Comparison of ENCODE assay signal across 11 mouse cellular contexts in genomic region chr7:115411456-115411855, GRCm38 (mm10).
DNase-seq lines count a peak whose midpoint lies in the region; ATAC-seq lines count a peak whose summit lies in the region.
"Had no signal": no experiment of that assay in that cellular context is flagged by ENCODE, and none has a peak within 500 bp of the region (broad histone marks: within the 10 kb centered on the region; RNA-seq: fewer than 3 reads in every experiment).

No protein-coding gene starts in this region.

- peak; percentile 83 for ATAC-seq in heart, embryonic 16.5 days (replicated peaks; ENCODE audit: extremely low read depth, insufficient read depth, low FRiP score)
- ATAC-seq in midbrain, embryonic 11.5 days (ENCODE audit: low FRiP score): no peak
- peak; percentile 59; the same call in 1 of the 2 replicates for ATAC-seq in hindbrain, embryonic 14.5 days (ENCODE audit: low FRiP score)

- H3K27ac ChIP-seq in heart, embryonic 16.5 days (ENCODE audit: low read length): peak overlapping the region; percentile 21; the same call in 1 of the 2 replicates
- H3K27ac ChIP-seq in midbrain, embryonic 10.5 days (replicated peaks): 0 out of 2 replicates have a peak overlapping the region, but pooled peaks have one; percentile 24
- H3K27ac ChIP-seq in midbrain, embryonic 11.5 days (ENCODE audit: low read depth, low read length): no peak overlapping the region
- H3K27ac ChIP-seq in hindbrain, embryonic 14.5 days: no peak overlapping the region
- H3K27ac ChIP-seq: liver, embryonic 14.5 days had no signal

- no peak overlapping the region for H3K4me3 ChIP-seq in heart, embryonic 16.5 days (ENCODE audit: low read length)
- no peak overlapping the region for H3K4me3 ChIP-seq in midbrain, embryonic 10.5 days
- no peak overlapping the region for H3K4me3 ChIP-seq in midbrain, embryonic 11.5 days (ENCODE audit: low read depth, low read length)
- H3K4me3 ChIP-seq in hindbrain, embryonic 14.5 days (replicated peaks; ENCODE audit: low read length): no peak overlapping the region

- peaks cover 14% of the 10 kb centered on the region for H3K4me1 ChIP-seq in heart, embryonic 16.5 days (ENCODE audit: control insufficient read depth, insufficient read depth, low read length)
- H3K4me1 ChIP-seq in midbrain, embryonic 10.5 days: peaks cover 22% of the 10 kb centered on the region
- peaks cover 5% of the 10 kb centered on the region; the same call in 1 of the 2 replicates for H3K4me1 ChIP-seq in midbrain, embryonic 11.5 days (ENCODE audit: control insufficient read depth, insufficient read depth, low read length)
- no peaks in the 10 kb centered on the region; the same call in 1 of the 2 replicates for H3K4me1 ChIP-seq in hindbrain, embryonic 14.5 days (replicated peaks; ENCODE audit: control insufficient read depth, insufficient read depth, low read length)

- no peak for DNase-seq in heart, adult 9 months (ENCODE audit: low spot score in 2 of 2)
- no peak for DNase-seq in midbrain, embryonic 10.5 days (ENCODE audit: low spot score)
- no peak for DNase-seq in midbrain, embryonic 11.5 days (ENCODE audit: low spot score, missing footprints)
- DNase-seq in hindbrain, embryonic 14.5 days (ENCODE audit: low spot score): peak; percentile 40
- DNase-seq in retina, postnatal 1 day: peak; percentile 64
- DNase-seq in testis, postnatal 10 days (ENCODE audit: low spot score): no peak
- DNase-seq in urinary bladder, adult 2 months (ENCODE audit: low spot score): no peak
- DNase-seq: adrenal gland, adult 8-10 months; right cerebral cortex, postnatal 14 days had no signal

- no peak overlapping the region for H3K4me2 ChIP-seq in heart, embryonic 16.5 days (ENCODE audit: low read depth, low read length)
- H3K4me2 ChIP-seq in midbrain, embryonic 11.5 days: no peak overlapping the region
- H3K4me2 ChIP-seq in hindbrain, embryonic 14.5 days (replicated peaks): no peak overlapping the region

- no peaks in the 10 kb centered on the region for H3K36me3 ChIP-seq in heart, embryonic 16.5 days (ENCODE audit: control insufficient read depth, insufficient read depth)
- H3K36me3 ChIP-seq in midbrain, embryonic 10.5 days: no peaks in the 10 kb centered on the region
- H3K36me3 ChIP-seq in midbrain, embryonic 11.5 days (ENCODE audit: control insufficient read depth, insufficient read depth, low read length): no peaks in the 10 kb centered on the region
- H3K36me3 ChIP-seq in hindbrain, embryonic 14.5 days (replicated peaks; ENCODE audit: control insufficient read depth, insufficient read depth): no peaks in the 10 kb centered on the region

- no peaks in the 10 kb centered on the region for H3K9me3 ChIP-seq in heart, embryonic 16.5 days (replicated peaks; ENCODE audit: control insufficient read depth, low read length)
- no peaks in the 10 kb centered on the region for H3K9me3 ChIP-seq in midbrain, embryonic 10.5 days (replicated peaks)
- H3K9me3 ChIP-seq in midbrain, embryonic 11.5 days (ENCODE audit: control insufficient read depth, low read length): no peaks in the 10 kb centered on the region
- H3K9me3 ChIP-seq in hindbrain, embryonic 14.5 days (ENCODE audit: control insufficient read depth, low read length): no peaks in the 10 kb centered on the region

- H3K9ac ChIP-seq in heart, embryonic 16.5 days (ENCODE audit: low read length): no peak overlapping the region
- H3K9ac ChIP-seq in midbrain, embryonic 11.5 days (ENCODE audit: low read length): no peak overlapping the region
- H3K9ac ChIP-seq in hindbrain, embryonic 14.5 days: no peak overlapping the region
- H3K9ac ChIP-seq: liver, embryonic 14.5 days had no signal

- no peaks in the 10 kb centered on the region for H3K27me3 ChIP-seq in heart, embryonic 16.5 days (ENCODE audit: control insufficient read depth, insufficient read depth, low read length)
- no peaks in the 10 kb centered on the region for H3K27me3 ChIP-seq in midbrain, embryonic 10.5 days (ENCODE audit: low read depth, poor library complexity, severe bottlenecking)
- no peaks in the 10 kb centered on the region for H3K27me3 ChIP-seq in midbrain, embryonic 11.5 days (ENCODE audit: control insufficient read depth, insufficient read depth, low read length)
- no peaks in the 10 kb centered on the region for H3K27me3 ChIP-seq in hindbrain, embryonic 14.5 days (ENCODE audit: control insufficient read depth, insufficient read depth, low read length)

- WGBS in heart, embryonic 16.5 days: 44% methylated on average over 2 of the region's 2 CpGs
- WGBS in midbrain, embryonic 10.5 days: 67% methylated on average over 2 of the region's 2 CpGs
- WGBS in midbrain, embryonic 11.5 days: 57% methylated on average over 2 of the region's 2 CpGs
- 54% methylated on average over 2 of the region's 2 CpGs for WGBS in hindbrain, embryonic 14.5 days

Comparison
In these comparisons a context has a peak if more than half of its experiments do, and no peak if none do; other contexts are left out.
1. H3K27ac ChIP-seq: peak in heart, embryonic 16.5 days (single experiment) and midbrain, embryonic 10.5 days (single experiment); none in midbrain, embryonic 11.5 days (single experiment) and hindbrain, embryonic 14.5 days (single experiment).
2. DNase-seq: peak in hindbrain, embryonic 14.5 days (single experiment) and retina, postnatal 1 day (single experiment); none in heart, adult 9 months (0 of 2), midbrain, embryonic 10.5 days (single experiment), midbrain, embryonic 11.5 days (single experiment), testis, postnatal 10 days (single experiment) and urinary bladder, adult 2 months (single experiment).